Mouse (Mus musculus): ENCODE results near the gene Ptprs. TPM values are rescaled to one million over a fixed set of nuclear protein-coding genes. Genes with fewer than 3 reads are reported as not detected.
"Not testable (repeated sequence)": the region's sequence is repeated elsewhere in the genome, so short reads cannot be mapped to it uniquely, and the experiment has no call there.

The Ptprs gene
- 1 to 10 TPM; 5.5 to 8.9 TPM for polyA plus RNA-seq (2017; shearing (Covaris generic))

DNA sequence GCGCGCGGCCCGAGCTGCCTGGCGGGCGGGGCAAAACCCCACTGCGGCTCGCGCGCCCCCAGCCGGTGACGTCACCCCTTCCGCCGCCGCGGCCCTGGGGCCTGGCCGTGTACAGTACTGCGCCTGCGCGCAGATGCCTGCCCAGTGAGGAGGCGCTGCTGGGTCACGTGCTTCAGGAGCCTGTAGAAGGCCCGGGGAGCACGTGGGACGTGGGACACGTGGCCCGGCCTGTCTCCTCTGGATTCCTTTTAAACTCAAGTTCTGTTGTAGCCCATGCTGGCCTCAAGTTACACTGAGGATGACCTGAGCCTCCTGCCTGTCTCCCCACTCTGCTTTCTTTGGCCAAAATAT is at the start of gene Ptprs:
Gene Ptprs (minus strand): TSS at position 82 of the 351 bp plus-strand sequence.
- peak; percentile 62 for ATAC-seq

DNA sequence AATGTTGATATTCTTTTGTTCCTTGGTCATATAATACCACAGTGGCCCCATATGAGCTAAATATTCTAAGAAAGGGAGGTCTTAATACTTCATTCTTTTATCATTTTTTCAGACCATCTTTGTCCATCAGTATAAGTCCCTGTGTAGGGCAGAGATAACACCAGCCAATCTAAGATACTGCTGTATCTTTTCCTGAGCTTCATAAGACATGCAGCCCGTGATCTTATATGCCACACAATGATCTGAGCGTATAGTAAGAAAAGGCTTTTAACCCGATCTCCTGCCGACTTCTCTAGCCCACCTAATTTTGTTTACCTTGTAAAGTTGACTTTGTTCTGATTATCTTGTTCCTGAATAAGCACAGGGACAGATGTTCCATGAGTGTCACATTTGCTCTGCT is 48.7 kb upstream of the Ptprs start:
- no peak for ATAC-seq

DNA sequence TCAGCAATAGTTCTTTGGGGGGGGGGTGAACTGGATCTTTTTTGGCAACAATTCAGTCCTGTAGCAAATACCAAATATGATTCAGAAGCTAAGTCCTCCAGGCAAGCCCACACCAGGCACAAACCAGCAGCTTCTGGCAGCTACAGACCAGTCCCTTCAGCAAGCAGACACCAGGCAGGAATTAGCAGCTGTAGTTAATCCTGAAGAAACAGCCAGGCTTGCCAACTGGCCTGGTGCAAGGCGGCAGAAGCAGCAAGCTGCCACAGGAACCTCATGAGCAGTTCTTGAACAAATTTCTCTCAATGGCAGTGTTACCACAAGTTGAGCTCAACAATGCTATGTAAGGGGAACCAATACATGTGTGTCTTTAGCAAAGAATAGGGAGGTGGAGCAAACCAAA is 46.5 kb upstream of the Ptprs start:
- no peak for ATAC-seq

DNA sequence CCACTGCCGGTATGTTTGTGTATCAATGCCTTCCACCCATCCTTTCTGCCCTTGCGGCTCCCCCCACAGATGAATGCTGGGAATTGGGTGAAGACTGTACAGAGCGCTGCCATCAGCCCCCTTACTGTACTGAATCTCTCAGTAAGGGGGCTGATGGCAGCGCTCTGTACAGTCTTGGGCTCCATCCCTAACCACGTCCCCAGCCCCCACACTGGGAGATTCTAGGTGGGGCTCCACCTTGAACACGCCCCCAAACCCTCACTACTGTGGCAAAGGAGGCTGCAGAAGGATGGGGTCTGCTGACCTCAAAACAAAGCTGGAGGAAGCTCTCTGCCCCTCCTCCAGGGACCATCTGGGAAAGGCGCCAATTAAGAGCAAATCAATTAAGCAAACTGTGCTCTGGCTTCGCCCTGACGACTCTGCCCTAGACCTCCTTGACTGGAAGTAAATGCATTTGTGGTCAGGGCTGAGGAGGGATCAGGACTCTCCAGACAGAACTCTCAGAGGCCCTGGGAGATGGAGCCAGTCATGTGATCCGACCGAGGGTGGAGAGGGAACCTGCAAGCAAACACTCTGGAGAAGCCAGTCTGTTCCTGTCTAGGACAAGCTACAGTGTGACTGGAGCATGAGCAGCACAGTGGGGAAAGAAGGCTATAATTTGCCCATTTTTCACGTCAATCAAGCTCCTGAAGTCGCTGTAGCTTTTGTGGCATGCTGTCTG is 39.6 kb upstream of the Ptprs start:
- no peak for ATAC-seq

DNA sequence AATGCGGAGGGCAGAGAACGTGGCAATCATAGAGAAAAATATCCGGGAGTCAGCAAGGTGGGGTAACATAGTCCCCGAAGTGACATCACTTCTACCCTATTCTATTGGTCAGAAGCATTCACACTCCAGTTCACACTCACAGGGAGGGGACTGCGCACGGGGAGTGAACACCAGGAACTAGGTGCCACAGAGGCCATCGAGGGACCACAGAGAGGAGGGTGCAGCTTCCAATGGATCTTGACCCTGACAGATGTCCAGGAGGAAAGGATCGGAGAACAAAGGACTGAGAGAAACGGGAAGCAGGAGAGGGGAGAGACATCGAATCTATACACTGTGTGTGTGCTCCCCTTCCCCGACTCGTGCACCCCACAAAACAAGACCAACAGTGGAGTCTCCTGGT is 38.6 kb upstream of the Ptprs start:
- ATAC-seq, result no peak

DNA sequence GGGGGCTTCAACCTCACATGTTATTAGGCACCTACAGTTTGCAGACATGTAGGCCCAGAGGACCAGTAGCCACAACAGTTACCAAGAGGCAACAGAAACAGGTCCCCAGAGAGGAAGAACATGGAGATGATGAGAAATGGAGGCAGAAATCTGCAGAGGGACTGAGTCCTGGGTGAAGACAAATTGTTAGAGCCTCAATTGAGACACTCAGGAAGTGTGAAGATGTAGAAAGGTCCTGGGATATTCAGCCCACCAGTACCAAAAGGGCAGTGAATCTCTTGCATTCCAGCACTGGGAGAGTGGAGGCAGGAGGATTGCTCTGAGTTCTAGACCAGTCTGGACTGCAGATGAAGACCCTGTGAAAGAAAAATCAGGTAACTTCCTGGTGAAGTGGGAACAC is 38.0 kb upstream of the Ptprs start:
- no peak for ATAC-seq

DNA sequence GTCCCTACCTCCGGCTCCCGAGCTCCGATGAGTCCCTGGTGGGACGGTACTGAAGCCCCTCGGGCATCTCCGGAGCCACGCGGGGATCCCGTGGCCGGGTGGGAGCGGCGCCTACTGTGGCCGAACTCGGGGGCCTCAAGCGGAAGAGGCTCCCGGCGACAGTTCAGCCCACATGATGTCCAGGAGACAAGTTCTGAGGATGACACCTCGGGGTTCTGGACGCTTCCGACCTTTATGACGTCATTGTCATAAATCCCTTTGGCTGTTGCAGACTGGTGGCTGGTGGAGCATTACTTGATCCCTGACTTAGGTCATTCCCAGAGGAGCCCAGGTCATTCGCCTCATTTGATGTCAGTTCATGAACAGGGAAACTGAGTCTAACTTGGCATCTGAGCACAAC is 36.0 kb upstream of the Ptprs start, which contains the start of gene Znrf4:
Gene Znrf4 (minus strand): TSS at position 122 of the 400 bp plus-strand sequence.
- ATAC-seq, result no peak

DNA sequence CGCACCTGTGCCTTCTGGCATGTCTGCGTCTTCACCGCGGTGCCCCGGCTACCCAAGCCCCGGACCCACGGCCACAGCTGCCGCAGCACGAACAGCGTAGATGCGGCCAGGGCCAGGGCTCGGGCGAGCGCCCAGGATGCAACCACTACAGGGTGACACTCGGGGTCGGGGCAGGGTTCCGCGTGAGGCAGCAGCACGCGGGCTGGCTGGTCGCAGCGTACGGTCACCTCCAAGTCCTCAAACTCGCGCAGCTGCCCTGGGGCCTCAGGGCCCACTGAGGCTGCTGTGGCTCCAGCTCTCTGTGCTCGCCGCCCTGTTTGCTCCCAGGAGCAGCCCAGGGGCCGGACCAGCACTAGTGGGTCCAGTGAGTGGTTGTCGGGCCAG is 35.4 kb upstream of the Ptprs start:
- no peak for ATAC-seq

DNA sequence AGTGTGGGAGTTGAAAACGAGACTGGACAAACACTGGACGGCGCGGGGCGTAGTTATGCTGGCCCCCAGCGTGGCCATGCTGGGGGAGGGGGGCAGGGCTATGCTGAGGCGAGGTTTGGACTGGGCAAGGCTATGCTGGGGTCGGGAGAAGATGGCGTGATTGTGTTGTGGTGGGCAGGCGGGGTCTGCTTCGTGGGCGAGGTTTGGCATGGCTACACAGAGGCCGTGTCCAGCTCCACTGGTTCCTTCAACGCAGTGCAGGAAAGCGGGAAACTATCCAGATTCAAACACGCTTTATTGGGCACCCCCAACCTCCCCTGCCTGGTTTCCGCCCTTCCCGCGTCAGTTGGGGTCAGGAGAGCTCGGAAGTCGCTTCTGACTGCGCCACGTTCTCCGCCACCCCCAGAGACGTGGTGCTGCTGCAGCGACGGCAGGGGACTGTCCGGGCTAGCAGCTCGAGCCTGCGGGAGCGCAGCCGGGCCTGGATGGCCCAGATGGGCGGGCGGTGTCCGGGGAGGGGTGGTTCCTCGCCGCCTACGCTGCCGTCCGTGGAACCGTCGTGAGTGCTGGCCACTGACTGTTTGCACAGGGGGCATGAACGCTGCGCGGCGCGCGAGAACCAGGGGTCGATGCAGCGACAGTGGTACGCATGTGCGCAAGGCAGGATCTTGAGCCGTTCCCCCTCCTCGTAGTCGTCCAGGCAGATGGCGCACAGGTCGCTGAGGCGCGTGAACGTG is 34.9 kb upstream of the Ptprs start:
- no peak for ATAC-seq

DNA sequence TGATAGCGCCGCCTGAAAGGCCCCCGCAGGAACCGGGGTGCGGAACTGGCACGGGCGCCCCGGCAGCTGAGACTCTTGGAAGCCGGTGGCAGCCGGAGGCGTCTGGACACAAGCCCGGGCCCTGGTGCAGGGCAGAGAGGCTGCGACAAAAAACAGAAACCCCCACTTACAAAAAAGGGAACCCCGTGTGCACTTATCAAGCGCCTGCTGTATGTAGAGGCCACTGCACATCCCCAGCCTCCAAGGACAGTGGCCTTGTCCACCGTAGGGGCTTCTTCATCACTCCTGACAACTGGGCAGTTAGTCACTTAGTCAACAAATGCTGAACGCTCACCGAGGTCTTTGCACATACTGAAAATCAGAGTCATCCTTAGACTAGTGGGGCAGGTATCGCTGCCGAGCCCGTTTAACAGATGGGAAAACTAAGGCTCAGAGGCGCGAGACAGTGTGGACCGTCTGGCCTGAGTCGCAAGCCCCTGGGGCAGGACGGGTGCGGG is 34.2 kb upstream of the Ptprs start:
- ATAC-seq, result no peak

DNA sequence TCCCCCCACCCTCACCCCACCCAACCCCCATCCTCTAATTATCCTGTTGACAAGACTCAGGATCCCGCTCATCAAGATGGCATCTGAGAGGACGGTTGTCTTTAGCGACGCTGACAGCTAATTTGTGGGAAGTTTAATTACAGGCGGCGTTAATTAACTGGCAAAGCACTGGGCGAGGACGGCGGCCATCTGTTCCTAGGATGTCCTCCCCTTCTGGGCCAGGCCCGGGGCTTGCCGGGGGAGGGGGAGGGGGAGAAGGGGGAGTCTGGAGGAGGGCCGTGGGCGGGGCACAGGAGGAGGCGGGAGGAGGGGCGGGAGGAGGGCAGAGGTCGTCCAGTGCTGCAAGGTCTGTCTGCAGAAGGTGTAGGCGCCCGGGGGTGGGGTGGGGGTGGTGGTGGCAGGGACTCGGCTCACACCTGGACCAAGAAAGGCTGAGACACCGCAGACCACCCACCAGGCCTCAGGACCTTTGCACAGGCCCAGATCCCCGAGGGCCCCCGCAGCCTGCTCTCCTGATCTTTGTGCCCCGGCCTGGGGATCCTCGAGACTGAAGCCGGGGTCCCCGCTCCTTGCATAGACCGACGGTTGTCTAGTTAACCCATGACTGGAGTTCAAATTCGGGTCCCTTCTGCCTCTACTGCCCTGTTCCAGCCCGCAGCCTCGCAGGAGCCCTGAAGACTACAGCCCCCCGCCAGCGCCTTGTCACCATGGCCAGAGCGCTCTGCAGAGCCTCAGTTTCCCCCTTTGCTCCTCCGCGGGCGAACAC is 33.6 kb upstream of the Ptprs start:
- no peak for ATAC-seq

DNA sequence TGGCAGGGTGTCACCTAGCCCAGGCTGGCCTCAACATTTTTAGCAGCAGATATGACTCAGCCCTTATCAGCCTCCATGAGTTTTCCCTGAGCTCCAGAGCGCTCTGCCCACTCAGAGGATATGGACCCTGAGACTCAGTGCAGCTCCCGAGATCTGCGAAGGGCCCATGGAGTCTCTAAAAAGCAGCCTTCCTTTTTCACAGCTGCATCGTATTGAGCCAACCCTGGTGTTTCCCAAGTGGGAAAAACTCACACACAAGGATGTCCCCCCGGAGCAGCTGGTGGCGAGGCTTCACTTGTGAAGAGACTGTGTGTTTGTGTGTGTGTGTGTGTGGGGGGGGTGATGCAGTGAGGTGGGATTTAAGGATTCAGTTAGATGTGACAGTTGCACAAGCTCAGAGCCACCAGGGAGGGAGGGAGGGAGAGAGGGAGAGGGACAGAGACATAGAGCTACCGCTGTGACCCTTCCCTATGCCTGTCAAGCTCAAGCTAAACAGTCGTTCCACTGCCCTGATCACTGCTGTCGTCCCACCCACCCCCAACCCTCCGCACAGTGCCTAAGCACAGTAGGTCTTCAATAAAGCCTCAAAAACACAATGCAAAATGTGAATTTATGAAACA is 32.8 kb upstream of the Ptprs start:
- ATAC-seq, result no peak

DNA sequence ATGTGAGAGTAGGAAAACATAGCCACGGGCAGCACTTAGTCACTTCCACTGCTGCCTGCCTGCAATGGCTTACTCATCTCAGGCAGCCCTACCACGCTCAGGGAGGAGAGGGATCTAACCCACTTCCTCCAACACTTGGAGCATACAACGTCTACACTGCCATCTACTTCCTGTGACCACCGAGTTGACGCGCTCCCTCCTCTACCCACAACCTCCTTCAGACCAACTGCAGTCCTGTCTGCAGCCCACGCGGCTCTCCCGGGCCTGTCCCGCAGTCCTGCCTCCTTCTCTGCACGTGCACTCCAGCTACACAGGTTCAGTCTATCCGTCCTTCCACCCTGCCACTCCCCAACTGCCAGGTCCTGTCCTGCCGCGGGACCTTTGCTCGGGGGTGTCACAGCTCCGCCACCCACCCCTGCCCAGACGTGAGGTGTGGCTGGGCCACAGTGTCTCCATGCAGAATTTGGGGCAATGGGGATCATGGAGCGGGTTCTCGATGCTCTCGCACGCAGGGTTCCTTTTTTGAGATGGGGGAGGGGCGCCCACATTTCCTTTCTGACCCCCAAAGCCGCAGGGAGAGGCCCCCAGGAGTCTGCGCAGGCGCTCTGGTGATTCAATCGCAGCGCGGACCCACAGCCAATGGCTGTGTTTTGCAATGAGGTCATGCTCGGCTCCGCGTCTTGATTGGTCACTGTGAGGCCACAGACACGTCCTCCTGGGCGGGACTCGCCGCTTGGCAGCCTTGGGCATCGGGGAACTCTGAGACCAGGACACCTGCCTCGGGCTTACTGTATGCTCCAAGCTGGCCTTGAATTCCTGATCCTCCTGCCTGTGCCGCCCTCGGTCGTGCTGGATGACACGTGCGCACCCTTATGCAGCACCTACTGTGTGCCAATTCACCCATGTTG is 31.1 kb upstream of the Ptprs start:
- peak; percentile 92 for ATAC-seq

DNA sequence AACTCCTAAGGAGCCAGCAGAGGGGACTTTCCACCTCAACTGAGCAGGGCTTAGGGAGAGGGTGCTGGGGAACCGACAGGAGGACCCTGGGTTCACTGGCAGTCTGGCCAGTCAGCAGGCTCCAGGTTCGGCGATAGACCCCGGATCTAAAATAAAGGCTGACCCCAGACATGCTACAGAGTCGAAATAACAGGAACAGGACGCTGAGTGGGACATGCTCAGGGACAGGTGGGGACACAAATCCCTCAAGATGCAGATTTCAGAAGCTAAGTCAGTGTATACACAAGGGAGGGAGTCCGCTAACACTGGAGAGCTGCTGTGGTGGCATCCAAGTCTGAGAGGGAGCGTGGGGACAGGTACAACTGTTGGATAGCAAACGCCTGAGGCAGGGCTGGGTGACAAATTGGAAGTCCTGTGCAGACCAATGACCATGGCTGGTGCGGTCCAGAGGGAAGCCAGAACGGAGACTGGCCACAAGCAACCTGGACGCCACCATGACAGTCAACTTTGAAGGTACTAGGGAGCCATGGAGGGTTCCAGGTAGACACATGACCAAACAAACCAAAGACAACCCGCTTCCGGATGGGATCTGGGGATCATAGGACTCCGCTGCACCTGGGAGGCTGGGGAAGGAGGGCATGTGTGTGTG is 30.3 kb upstream of the Ptprs start:
- no peak for ATAC-seq

DNA sequence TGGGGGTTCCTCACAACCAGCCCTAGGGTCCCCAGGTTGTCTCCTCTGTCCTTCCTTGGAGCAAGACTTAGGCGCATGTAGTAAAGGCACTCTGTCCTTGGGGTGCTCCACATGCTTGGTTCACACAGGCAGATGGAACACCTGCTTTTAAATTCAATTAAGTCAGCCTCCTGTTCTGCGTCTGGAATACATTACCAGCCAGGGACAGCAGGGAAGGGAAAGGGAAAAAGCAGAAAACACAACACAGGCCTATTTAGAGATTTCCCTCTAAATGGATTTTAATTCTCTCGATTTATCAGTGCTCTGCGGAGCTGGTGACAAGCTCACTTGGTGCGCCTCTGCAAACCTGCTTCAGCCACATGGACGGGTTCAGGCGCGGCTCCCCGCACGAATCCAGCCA is 29.1 kb upstream of the Ptprs start:
- no peak for ATAC-seq

DNA sequence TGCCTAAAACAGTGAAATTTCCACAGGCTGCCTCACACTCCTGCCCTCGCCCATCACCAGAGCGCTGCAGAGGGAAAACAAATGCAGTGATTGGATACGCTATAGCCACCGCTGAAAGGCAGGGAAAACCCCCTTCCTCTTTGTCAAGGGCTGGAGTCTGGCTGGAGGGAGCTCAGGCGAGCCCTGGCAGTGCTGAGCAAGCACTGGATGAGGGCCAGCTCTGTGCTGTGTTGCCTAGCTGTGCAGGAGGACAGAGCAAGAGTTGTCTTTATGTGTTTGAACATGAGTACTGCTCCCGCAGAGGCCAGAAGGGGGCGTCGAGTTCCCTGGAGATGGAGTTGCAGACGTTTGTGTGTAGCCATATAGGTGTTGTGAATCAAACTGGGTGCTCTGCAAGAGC is 26.2 kb upstream of the Ptprs start:
- ATAC-seq, result no peak

DNA sequence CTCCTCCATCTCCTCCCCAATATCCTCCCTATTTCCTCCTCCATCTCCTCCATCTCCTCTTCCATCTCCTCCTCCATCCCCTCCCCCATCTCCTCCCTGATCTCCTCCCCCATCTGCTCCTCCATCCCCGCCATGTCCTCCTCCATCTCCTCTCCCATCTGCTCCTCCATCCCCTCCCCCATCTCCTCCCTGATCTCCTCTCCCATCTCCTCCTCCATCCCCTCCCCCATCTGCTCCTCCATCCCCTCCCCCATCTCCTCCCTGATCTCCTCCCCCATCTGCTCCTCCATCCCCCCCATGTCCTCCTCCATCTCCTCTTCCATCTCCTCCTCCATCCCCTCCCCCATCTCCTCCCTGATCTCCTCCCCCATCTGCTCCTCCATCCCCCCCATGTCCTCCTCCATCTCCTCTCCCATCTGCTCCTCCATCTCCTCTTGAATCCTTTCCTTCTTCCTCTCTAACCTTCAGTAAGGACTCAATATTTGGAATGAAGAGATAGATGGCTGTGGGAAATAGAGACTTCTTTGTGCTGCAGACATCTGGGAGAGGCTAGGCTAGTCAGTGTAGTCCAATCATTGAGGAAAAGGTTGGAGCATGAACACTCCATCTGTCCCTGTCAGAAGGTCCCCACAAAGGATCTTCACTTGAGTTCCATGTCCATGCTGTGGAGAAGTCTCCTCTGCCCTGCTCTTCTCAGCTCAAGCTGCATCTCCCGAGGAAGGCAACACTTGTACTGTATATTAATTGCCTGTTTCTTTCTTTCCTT is 25.5 kb upstream of the Ptprs start:
- not testable (repeated sequence) for ATAC-seq

DNA sequence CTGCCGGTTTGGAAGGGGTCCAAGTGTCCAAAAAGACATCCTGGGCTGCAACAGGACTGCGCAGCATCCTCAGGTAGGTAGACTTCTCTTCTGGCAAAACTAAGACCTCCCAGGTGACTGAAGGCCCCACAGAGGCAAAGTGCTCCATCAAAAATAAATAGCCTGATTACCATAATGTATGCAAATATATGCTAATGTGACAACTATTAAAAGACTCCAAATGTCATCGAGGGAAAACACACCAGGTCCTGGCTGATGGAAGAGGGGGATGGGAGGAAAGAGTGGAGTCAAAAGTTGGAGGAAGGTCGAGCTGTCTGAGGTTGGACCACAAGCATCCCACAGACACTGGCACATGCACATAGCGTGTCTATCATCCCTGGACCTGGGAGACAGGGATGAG is 22.9 kb upstream of the Ptprs start:
- ATAC-seq, result no peak

DNA sequence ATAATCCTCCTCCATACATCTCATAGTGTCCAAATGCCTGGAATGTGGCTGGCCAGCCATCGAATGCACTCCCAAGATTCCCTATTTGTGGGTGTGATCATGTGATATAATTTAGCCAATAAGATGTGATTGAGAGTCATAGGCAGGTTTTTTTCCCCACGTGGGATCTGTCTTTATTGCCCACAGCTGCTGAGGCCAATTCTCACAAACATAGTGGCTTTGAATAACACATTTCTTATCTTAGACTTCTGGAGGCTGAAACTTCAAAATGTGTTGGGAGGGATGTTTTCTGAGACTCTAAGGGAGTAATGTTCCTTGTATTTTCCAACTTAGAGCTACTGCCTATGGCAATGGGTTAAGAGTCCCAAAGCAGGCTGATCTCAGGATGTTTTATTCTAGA is 18.2 kb upstream of the Ptprs start:
- no peak for ATAC-seq

DNA sequence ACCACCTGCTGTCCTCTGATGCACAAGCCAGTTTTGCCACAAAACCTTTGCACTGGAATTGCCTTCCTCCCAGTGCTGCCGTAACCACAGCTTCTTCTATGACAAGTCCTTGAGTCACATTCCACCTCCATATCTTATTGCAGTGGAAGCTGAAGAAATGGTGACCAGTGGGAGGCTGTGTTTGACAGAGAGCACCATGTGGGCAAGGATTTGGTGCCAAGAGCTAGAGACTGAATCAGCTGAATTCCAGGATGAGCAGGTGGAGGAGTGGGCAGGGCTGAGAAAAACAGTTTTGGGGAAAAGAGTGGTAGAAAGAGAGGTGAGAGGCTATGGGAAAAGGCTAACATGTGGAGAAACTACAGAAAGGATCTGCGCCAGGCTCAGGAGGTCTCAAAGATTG is 17.6 kb upstream of the Ptprs start:
- no peak for ATAC-seq
